Mouse (Mus musculus): ENCODE measurements around the gene Farsa.

Farsa gene

GRCm38 (mm10) chr8:84834866-84835855 is 21.6 kb upstream of the Farsa start:
- in situ Hi-C loops (cut with MseI, MboI): no loop called here

- in situ Hi-C loops (cut with MseI, MboI): no loop called here
Observed at GRCm38 (mm10) chr8:84837149-84837911, 19.5 kb upstream of the Farsa start.

- in situ Hi-C loops (cut with MseI, MboI): no loop called here
Observed at GRCm38 (mm10) chr8:84837912-84838470, 18.8 kb upstream of the Farsa start.

- in situ Hi-C loops (cut with MseI, MboI): no loop called here
Observed at GRCm38 (mm10) chr8:84838513-84838912, 18.3 kb upstream of the Farsa start.

- in situ Hi-C loops (cut with MseI, MboI): no loop called here
Observed at GRCm38 (mm10) chr8:84839411-84839810, 17.4 kb upstream of the Farsa start.

GRCm38 (mm10) chr8:84839875-84840247 is 16.9 kb upstream of the Farsa start:
- in situ Hi-C loops (cut with MseI, MboI): no loop called here

- in situ Hi-C loops (cut with MseI, MboI): no loop called here
Observed at GRCm38 (mm10) chr8:84840248-84840999, 16.4 kb upstream of the Farsa start, which contains the start of gene Rad23a. Gene Rad23a, minus strand, starts transcription at chr8:84840665.

- in situ Hi-C loops (cut with MseI, MboI): no loop called here
Observed at GRCm38 (mm10) chr8:84841514-84841913, 15.3 kb upstream of the Farsa start.

GRCm38 (mm10) chr8:84844397-84845070 is 12.3 kb upstream of the Farsa start:
- in situ Hi-C loops (cut with MseI, MboI): no loop called here

GRCm38 (mm10) chr8:84845355-84846093 is 11.3 kb upstream of the Farsa start:
- in situ Hi-C loops (cut with MseI, MboI): no loop called here

- in situ Hi-C loops (cut with MseI, MboI): no loop called here
Observed at GRCm38 (mm10) chr8:84846094-84846721, 10.6 kb upstream of the Farsa start.

GRCm38 (mm10) chr8:84846722-84847572 is 9.8 kb upstream of the Farsa start, which contains the start of gene Calr:
Gene Calr, minus strand, starts transcription at chr8:84846934.
- in situ Hi-C loops (cut with MseI, MboI): no loop called here

GRCm38 (mm10) chr8:84847684-84848435 is 8.9 kb upstream of the Farsa start:
- in situ Hi-C loops (cut with MseI, MboI): no loop called here

GRCm38 (mm10) chr8:84856434-84856833 is 355 bp upstream of the Farsa start:
- in situ Hi-C loops (cut with MseI, MboI): no loop called here

- in situ Hi-C loops (cut with MseI, MboI): no loop called here
Observed at GRCm38 (mm10) chr8:84871376-84872308, 14.9 kb downstream of the Farsa start, which contains the start of gene Syce2. Gene Syce2, plus strand, starts transcription at chr8:84872111.

- in situ Hi-C loops (cut with MseI, MboI): no loop called here
Observed at GRCm38 (mm10) chr8:84872309-84872965, 15.6 kb downstream of the Farsa start.
